Mouse (Mus musculus): ENCODE measurements around the gene Ndufs8. TPM values are rescaled to one million over a fixed set of nuclear protein-coding genes. Genes with fewer than 3 reads are reported as not detected.

Ndufs8 gene
- total RNA-seq, 2 experiments from 2014 or later: 14.0 to 64.4 TPM

GRCm38 (mm10) chr19:3906795-3907786 is 5.5 kb downstream of the Ndufs8 start, which contains the start of gene Tcirg1:
Tcirg1 (minus strand) TSS chr19:3907133.
- ATAC-seq (replicated peaks; ENCODE audit: low FRiP score, poor library complexity, severe bottlenecking): peak; percentile 62

DNA sequence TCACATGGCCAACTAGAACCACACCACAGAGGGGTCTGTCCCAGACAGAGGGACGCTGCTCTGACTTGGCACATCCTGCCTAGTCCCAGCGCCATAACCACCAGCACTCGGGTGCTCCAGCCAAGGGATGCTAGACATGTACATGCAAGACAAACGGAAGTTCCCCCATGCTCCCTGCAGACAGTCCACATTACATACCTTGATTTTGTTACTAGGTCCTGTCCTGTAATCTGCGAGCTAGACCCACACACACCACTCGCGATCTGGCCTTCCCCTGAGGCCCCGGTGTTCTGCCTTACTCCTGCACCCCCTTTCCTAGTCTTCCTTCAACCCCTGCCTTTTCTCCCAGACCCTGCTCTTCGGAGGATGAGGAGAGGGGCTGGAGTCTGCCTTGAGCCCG is 6.2 kb downstream of the Ndufs8 start:
- no peak for ATAC-seq (replicated peaks; ENCODE audit: low FRiP score, poor library complexity, severe bottlenecking)

DNA sequence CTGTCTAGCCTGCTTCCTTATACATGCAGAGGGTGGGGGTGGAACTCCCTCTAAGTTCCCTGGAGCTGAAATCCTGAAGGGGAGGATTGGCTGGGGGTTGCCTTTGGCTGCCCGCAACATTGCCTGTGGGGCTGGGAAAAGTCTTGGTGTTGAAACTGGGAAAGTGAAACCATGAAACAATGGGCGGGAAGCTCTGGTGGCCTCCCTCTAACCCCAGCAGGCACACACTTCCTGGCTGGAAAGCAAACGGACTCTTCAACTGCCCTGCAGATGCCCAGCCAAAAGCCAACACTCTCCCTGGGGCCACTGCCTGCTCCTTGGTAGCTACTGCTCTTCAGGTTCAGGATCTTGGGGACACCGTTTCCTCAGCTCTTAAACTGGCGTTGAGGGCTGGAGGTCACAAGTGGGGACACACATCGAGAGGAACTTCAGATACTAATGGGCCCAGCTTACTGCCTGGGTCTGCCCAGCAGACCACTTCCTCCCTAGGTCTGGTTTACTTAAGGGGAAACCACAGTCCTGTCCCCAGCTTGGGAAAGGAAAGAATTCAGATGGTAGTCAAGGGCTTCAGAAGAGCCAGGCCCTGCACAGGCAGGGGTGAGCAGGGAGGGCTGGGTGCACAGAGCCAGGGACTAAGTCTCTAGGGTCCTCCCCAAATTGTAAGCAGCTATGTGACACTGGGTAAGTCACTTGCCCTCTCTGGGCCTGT is 7.2 kb downstream of the Ndufs8 start:
- no peak for ATAC-seq (replicated peaks; ENCODE audit: low FRiP score, poor library complexity, severe bottlenecking)

DNA sequence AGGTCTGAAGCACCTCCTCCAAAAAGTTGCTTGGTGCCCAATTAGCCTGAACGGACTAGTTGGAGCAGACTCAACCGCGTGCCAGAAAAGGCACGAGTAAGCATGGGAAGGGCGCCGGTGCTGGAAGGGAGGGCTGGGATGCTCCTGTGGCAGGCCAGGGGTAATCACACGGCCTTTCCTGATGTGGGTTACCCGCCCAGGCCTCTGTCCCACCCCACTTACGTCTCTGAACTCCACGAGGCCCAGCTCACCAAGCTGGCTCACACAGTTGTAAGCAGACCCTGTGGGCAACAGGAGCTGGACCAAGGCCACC is 8.3 kb downstream of the Ndufs8 start:
- ATAC-seq (replicated peaks; ENCODE audit: low FRiP score, poor library complexity, severe bottlenecking): no peak

DNA sequence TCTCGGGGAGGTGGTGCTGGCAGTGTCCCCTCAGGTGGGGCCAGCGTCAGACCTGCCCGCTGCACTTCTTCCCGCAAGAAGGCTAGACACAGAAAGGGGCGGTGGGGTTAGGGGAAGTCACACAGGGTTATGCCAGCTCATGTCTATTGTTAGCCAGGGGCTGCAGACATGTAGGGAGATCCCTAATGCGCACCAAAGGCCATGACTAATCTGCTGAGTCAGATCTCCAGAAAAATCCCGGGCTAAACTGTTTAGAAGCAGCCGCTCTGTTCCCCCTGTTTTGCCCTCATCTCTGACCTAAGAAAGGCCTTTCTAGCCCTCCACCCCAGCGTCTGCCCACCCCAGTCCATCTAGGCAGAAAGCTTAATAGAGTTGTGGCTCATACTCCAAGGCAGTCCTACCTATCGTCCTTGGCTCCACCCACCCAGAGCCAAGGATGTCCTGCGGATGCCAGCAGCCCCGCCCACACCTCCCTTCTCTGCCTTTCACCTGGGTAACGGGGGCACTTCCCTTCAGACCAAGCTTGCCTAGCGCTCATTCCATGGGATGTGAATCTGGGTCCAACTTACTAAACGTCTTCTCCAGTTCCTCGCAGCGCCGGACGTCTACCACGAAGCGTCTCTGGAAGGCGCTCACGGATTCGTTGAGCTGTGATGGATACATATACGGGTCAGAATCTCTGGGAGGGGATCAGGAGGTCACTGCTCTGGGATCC is 8.8 kb downstream of the Ndufs8 start:
- ATAC-seq (replicated peaks; ENCODE audit: low FRiP score, poor library complexity, severe bottlenecking): no peak

GRCm38 (mm10) chr19:3902966-3903365 is 9.6 kb downstream of the Ndufs8 start:
- no peak for ATAC-seq (replicated peaks; ENCODE audit: low FRiP score, poor library complexity, severe bottlenecking)

DNA sequence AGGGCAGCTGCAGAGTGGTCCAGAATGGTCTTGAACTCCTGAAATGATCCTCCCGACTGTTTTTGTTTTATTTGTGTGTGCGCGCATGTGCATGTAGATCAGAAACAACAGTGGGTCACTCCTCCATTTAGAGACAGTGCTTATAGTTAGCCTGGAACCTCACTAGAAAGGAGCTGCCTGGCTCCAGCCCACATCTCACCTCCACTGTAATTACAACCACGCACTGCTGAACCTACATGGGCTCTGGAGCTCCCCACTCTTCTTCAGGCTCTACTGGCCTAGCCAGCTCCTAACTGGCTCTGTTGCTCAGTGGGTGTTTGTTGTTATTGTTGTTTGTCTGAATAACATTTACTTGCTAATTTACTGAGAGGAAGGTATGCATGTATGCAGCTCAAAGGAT is 13.0 kb downstream of the Ndufs8 start:
- no peak for ATAC-seq (replicated peaks; ENCODE audit: low FRiP score, poor library complexity, severe bottlenecking)

DNA sequence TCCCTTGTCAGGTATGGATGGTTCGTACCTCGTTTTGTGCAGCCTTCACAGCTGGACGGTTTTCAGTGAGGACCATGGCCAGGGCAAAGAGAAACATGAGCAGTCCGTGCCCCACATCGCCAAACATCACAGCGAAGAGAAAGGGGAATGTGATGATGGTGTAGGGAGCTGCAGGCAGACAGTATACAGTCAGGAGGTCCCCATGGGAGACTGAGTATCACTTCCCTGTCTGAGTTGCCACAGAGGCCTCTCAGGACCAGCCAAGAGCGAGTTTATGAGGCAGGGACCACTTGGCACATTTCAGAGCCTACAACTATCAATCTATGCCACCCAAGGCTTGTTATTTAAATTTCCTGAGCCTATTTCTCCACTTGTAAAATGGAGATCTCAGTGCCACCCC is 13.6 kb downstream of the Ndufs8 start:
- ATAC-seq (replicated peaks; ENCODE audit: low FRiP score, poor library complexity, severe bottlenecking): no peak

GRCm38 (mm10) chr19:3897557-3897956 is 15.0 kb downstream of the Ndufs8 start:
- ATAC-seq (replicated peaks; ENCODE audit: low FRiP score, poor library complexity, severe bottlenecking): no peak

GRCm38 (mm10) chr19:3896208-3896607 is 16.4 kb downstream of the Ndufs8 start:
- 0 out of 2 replicates have a peak, but pooled peaks have one; percentile 19 for ATAC-seq (replicated peaks; ENCODE audit: low FRiP score, poor library complexity, severe bottlenecking)

DNA sequence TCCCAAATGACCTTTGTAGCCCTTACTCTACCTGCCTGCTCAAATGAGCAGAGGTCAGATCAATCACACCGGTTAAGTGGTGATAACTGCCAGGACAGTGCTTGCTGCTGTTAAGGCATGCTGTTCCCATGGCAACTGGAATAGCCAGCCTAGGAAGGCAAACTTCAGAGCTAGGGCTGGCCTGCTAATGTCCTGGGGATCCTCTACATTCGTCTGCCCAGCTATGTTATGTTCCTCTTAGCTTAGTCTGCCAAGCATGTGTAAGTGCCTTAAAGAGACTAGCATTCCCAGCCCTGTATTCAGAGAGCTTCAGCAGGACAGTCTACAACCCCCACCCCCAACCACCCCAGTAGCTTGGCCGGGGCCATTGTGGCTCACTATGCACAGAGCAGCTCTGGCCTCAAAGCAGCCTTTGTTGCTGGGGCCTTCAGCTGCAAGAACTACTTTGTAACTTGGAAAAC is 17.4 kb downstream of the Ndufs8 start:
- no peak for ATAC-seq (replicated peaks; ENCODE audit: low FRiP score, poor library complexity, severe bottlenecking)

DNA sequence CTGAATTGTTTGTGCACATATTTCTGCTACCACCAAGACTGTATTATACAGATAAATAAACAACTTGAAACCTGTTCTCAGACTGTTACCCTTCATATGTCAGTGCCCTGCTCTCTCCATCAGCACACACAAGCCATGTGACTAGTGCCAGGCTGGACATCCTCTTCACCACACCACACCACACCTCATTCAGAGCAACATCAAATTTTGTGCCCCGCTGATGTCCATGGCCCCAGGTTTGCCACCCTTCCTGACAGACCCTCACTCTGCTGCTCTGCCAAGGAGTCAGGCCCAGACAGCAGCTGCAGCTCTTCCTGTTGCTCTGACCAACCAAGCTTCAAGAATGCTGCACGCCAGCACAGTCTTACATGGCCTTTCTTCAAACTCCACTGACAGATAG is 18.3 kb downstream of the Ndufs8 start:
- no peak for ATAC-seq (replicated peaks; ENCODE audit: low FRiP score, poor library complexity, severe bottlenecking)

DNA sequence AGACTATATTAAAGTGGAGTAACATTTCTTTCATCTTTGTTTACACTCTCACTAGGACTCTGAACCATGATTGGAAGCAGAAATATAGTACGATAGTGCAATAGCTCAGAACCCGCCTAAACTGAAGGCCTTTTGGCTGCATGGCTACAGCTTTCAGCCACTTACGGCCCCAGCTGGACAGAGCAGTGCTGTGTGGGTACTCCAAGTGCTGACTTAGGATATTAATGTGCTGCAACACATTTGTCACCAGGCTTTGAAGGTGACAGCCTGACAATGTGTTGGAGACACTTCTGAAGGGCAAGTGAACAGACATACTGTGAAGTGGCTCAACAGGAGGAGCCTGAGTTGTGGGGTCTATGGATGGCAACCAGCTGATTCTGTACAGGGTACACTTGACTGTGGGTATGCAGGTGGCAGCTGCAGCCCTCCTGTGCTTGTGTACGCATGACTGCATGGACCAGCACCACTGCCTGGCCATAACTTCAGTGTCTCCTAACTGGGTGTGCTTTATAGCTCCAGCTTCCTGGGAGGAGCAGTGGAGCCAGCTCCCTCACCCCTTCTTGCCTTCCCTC is 18.9 kb downstream of the Ndufs8 start:
- ATAC-seq (replicated peaks; ENCODE audit: low FRiP score, poor library complexity, severe bottlenecking): no peak

DNA sequence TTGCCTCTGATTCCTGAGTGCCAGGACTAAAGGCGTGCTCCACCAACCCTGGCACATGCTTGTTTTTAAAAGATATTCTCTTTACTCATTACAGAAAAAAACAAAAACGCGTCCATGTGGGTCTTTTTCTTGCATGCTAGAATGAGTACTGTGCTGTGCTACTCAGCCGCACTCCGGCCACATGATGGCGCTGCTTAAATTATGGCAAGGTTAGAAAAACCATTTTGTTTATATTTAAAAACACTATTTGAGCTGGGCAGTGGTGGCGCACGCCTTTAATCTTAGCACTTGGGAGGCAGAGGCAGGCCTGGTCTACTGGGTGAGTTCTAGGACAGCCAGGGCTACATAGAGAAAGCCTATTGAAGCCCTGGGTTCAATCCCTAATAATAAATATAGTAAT is 22.4 kb downstream of the Ndufs8 start:
- no peak for ATAC-seq (replicated peaks; ENCODE audit: low FRiP score, poor library complexity, severe bottlenecking)

- no peak for ATAC-seq (replicated peaks; ENCODE audit: low FRiP score, poor library complexity, severe bottlenecking)
Measured at GRCm38 (mm10) chr19:3889096-3889495, 23.5 kb downstream of the Ndufs8 start.

- no peak for ATAC-seq (replicated peaks; ENCODE audit: low FRiP score, poor library complexity, severe bottlenecking)
Measured at GRCm38 (mm10) chr19:3884325-3884990, 28.1 kb downstream of the Ndufs8 start.

DNA sequence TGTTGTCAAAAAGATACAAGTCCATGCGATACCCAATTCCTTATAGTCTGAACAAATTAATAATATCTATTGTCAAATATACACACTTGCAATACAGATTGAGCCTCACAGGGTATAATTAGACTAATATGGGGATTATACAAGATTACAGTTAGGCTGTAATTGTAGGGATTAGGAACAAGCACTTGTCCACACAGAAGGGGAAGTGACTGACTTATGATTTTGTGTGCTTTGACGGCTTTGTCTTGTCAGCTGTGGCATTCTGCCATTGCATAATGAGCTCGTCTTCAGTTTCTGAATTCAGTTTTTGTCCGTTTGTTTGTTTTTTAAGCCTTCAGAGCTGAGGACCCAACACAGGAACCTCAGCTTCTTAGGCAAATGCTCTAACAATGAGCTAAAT is 30.4 kb downstream of the Ndufs8 start:
- ATAC-seq (replicated peaks; ENCODE audit: low FRiP score, poor library complexity, severe bottlenecking): no peak

- ATAC-seq (replicated peaks; ENCODE audit: low FRiP score, poor library complexity, severe bottlenecking): no peak
Measured at GRCm38 (mm10) chr19:3880054-3880848, 32.3 kb downstream of the Ndufs8 start.

DNA sequence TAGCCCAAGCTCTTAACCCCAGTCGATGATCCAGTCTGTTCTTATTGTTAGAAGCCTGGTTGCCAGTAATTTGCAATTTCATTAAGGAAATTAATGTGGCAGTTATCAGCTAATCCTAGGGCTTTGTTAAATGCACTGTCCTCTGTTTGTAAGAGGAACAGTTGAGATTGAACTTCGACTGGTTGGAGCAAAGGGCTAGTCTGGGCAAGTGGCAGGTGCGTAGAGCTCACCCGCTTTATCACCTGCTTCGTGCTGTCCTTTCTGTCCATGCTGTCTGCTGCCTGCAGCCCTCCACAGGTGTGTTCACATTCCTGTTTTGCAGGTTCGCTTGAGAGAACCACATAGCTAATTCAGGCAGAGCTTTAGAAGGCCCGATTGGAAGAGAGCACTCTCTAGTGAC is 37.5 kb downstream of the Ndufs8 start:
- no peak for ATAC-seq (replicated peaks; ENCODE audit: low FRiP score, poor library complexity, severe bottlenecking)
